Mouse (Mus musculus): Measurements from ENCODE around the gene Tkt. TPM values are rescaled to one million over a fixed set of nuclear protein-coding genes. Genes with fewer than 3 reads are reported as not detected.

The Tkt gene
- polyA plus RNA-seq, 1 experiment, result 53.0 TPM

GRCm38 (mm10) chr14:30618746-30619275, 70.7 kb downstream of the Tkt start:
- Histone ChIP-seq H3K27me3 (ENCODE audit: control insufficient read depth, insufficient read depth, insufficient read length) (no peaks in the 10 kb centered on the region), H3K79me2 (ENCODE audit: control insufficient read depth, insufficient read depth) (peaks cover 28% of the 10 kb centered on the region), H3K4me2 (ENCODE audit: low read depth) (peak overlapping the region; percentile 60), H3K36me3 (ENCODE audit: control insufficient read depth, insufficient read depth) (no peaks in the 10 kb centered on the region), H3K4me3 (peak overlapping the region; percentile 5), H3ac (ENCODE audit: control insufficient read depth, insufficient read length) (no peak overlapping the region)
- TF ChIP-seq USF1 (IDR thresholded peaks at IDR 0.05; ENCODE audit: low read depth) (no peak), TCF12 (IDR thresholded peaks at IDR 0.05; ENCODE audit: insufficient read depth, poor library complexity, severe bottlenecking) (no peak), MYOG (IDR thresholded peaks at IDR 0.05; ENCODE audit: control insufficient read depth in 1 of 3, insufficient read depth in 1 of 3, insufficient read length in 2 of 3, low read depth in 2 of 3) (no peak), SRF (IDR thresholded peaks at IDR 0.05; ENCODE audit: control insufficient read depth, insufficient read length, low read depth) (no peak), POLR2AphosphoS2 (IDR thresholded peaks at IDR 0.05; ENCODE audit: insufficient read length, low read depth) (peak; percentile 72), POLR2A (IDR thresholded peaks at IDR 0.05; ENCODE audit: insufficient read length, low read depth) (peak; percentile 65), REST (IDR thresholded peaks at IDR 0.05; ENCODE audit: insufficient read depth, insufficient read length) (no peak), MAX (IDR thresholded peaks at IDR 0.05; ENCODE audit: low read depth) (no peak), MYOD1 (IDR thresholded peaks at IDR 0.05; ENCODE audit: control insufficient read depth in 1 of 3, insufficient read length in 2 of 3, low read depth in 2 of 3) (no peak), E2F4 (IDR thresholded peaks at IDR 0.05; ENCODE audit: insufficient read depth) (no peak), TCF3 (IDR thresholded peaks at IDR 0.05; ENCODE audit: insufficient read length, low read depth) (no peak), CEBPB (IDR thresholded peaks at IDR 0.05; ENCODE audit: insufficient read depth, poor library complexity, severe bottlenecking) (peak; percentile 75; the same call in 1 of the 2 replicates)

DNA sequence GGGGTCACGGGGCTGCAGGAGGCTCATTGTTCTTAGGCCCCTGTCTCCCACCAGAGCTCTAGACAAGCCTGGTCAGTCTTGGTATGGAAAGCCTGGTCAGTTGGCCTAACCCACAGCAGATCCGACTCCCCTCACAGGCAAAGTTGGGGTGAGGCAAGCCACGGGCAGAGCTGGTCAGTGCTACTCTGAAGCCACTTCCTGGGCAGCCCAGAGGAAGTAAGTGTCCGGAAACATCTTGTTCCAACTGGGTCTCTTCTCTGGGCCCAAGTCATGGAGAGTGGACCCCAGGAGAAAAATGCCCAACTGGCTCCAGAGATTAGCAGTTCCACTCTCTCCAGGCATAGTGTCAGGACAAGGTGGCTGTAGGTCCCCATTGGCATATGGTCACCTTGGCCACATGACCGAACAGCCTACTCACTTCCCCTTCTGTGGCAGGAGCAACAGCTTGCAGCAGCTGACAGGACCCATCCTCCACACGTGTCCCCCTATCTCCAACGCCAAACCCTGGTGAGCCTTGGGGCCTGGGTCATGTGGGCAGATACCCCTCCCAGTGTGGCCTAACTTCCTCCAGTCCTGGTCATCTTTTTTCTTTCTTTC, 71.9 kb downstream of the Tkt start:
- no peaks in the 10 kb centered on the region for H3K27me3 ChIP-seq (ENCODE audit: control insufficient read depth, insufficient read depth, insufficient read length)
- peaks cover 28% of the 10 kb centered on the region for H3K79me2 ChIP-seq (ENCODE audit: control insufficient read depth, insufficient read depth)
- no peak overlapping the region for H3ac ChIP-seq (ENCODE audit: control insufficient read depth, insufficient read length)
- H3K36me3 ChIP-seq (ENCODE audit: control insufficient read depth, insufficient read depth), result no peaks in the 10 kb centered on the region
- H3K4me2 ChIP-seq (ENCODE audit: low read depth), result no peak overlapping the region
- TF ChIP-seq POLR2A (IDR thresholded peaks at IDR 0.05; ENCODE audit: insufficient read length, low read depth), result no peak
- peak in 1 of 3 experiments; percentile 39 for TF ChIP-seq MYOD1 (IDR thresholded peaks at IDR 0.05; ENCODE audit: control insufficient read depth in 1 of 3, insufficient read length in 2 of 3, low read depth in 2 of 3)
- no peak overlapping the region for H3K4me3 ChIP-seq

DNA sequence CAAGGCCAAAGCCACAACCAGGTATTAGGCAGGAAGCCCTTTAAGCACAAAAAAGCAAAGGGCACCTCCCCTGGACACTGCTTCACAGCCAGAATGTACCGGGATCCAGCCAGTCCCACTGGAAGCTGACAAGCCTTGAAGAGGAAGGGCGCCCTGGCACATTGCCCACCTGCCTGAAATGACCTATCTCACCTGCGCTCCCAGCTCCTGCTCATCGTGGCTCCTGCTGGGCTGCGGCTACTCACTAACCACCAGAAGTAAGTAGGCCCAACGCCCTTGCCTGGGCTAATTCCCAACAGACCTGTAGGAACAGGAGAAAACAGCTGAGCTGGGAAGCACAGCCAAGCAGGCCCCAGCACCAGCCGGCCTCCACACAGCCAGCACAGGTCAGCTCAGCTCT, 74.0 kb downstream of the Tkt start:
- no peaks in the 10 kb centered on the region for H3K27me3 ChIP-seq (ENCODE audit: control insufficient read depth, insufficient read depth, insufficient read length)
- H3K4me3 ChIP-seq, result no peak overlapping the region
- H3K36me3 ChIP-seq (ENCODE audit: control insufficient read depth, insufficient read depth), result no peaks in the 10 kb centered on the region
- no peak overlapping the region for H3K4me2 ChIP-seq (ENCODE audit: low read depth)
- H3K79me2 ChIP-seq (ENCODE audit: control insufficient read depth, insufficient read depth), result peaks cover 34% of the 10 kb centered on the region
- TF ChIP-seq SRF (IDR thresholded peaks at IDR 0.05; ENCODE audit: control insufficient read depth, insufficient read length, low read depth), result no peak
- H3ac ChIP-seq (ENCODE audit: control insufficient read depth, insufficient read length), result no peak overlapping the region

GRCm38 (mm10) chr14:30622556-30622955, 74.4 kb downstream of the Tkt start:
- H3ac ChIP-seq (ENCODE audit: control insufficient read depth, insufficient read length), result no peak overlapping the region
- peaks cover 34% of the 10 kb centered on the region for H3K79me2 ChIP-seq (ENCODE audit: control insufficient read depth, insufficient read depth)
- no peak overlapping the region for H3K4me3 ChIP-seq
- no peaks in the 10 kb centered on the region for H3K27me3 ChIP-seq (ENCODE audit: control insufficient read depth, insufficient read depth, insufficient read length)
- TF ChIP-seq E2F4 (IDR thresholded peaks at IDR 0.05; ENCODE audit: insufficient read depth) (no peak), MYOD1 (IDR thresholded peaks at IDR 0.05; ENCODE audit: control insufficient read depth in 1 of 3, insufficient read length in 2 of 3, low read depth in 2 of 3) (no peak), MYOG (IDR thresholded peaks at IDR 0.05; ENCODE audit: control insufficient read depth in 1 of 3, insufficient read depth in 1 of 3, insufficient read length in 2 of 3, low read depth in 2 of 3) (no peak), SRF (IDR thresholded peaks at IDR 0.05; ENCODE audit: control insufficient read depth, insufficient read length, low read depth) (no peak), MAX (IDR thresholded peaks at IDR 0.05; ENCODE audit: low read depth) (no peak), CEBPB (IDR thresholded peaks at IDR 0.05; ENCODE audit: insufficient read depth, poor library complexity, severe bottlenecking) (no peak), TCF3 (IDR thresholded peaks at IDR 0.05; ENCODE audit: insufficient read length, low read depth) (no peak), POLR2AphosphoS2 (IDR thresholded peaks at IDR 0.05; ENCODE audit: insufficient read length, low read depth) (no peak), TCF12 (IDR thresholded peaks at IDR 0.05; ENCODE audit: insufficient read depth, poor library complexity, severe bottlenecking) (no peak), USF1 (IDR thresholded peaks at IDR 0.05; ENCODE audit: low read depth) (no peak), REST (IDR thresholded peaks at IDR 0.05; ENCODE audit: insufficient read depth, insufficient read length) (no peak), POLR2A (IDR thresholded peaks at IDR 0.05; ENCODE audit: insufficient read length, low read depth) (no peak)
- H3K4me2 ChIP-seq (ENCODE audit: low read depth), result no peak overlapping the region
- H3K36me3 ChIP-seq (ENCODE audit: control insufficient read depth, insufficient read depth), result no peaks in the 10 kb centered on the region

Other genes with a start within 250 kb of the Tkt start
- gene Dcp1a, start 68.8 kb upstream of the Tkt start, polyA plus RNA-seq (2012; fragmentation: generic; extraction: Trizol), result 7.2 TPM
- gene Cacna1d, start 56.9 kb upstream of the Tkt start, polyA plus RNA-seq (2012; fragmentation: generic; extraction: Trizol), result not detected
- gene Prkcd, start 77.9 kb downstream of the Tkt start, polyA plus RNA-seq (2012; fragmentation: generic; extraction: Trizol), result 23.6 TPM
- 12.3 TPM for gene Rft1, start 106.0 kb downstream of the Tkt start, polyA plus RNA-seq (2012; fragmentation: generic; extraction: Trizol)
- 2.8 TPM for gene Sfmbt1, start 166.5 kb downstream of the Tkt start, polyA plus RNA-seq (2012; fragmentation: generic; extraction: Trizol)